Mouse (Mus musculus) intestine, embryonic 14.5 days (tissue): Measurements from ENCODE around the gene Cramp1l. TPM values are rescaled to one million over a fixed set of nuclear protein-coding genes. Genes with fewer than 3 reads are reported as not detected.
"Not testable (repeated sequence)": the region's sequence is repeated elsewhere in the genome, so short reads cannot be mapped to it uniquely, and the experiment has no call there.

Experiments
- ATAC-seq: fragments of 200-750 bp; cut with Nextera tagmentation; replicated peaks from 2 replicates; pipeline ENCODE4 v1.8.0; 2017; ENCODE audit warnings: low read depth, moderate number of reproducible peaks, moderate TSS enrichment, moderate library complexity; ENCODE audit not compliant: low FRiP score, low TSS enrichment
- DNase-seq: peaks from one replicate; pipeline ENCODE4 v3.0.0-alpha.2; 2018; ENCODE audit warnings: low spot score
- H3K27ac ChIP-seq: fragments of 300-500 bp; sonication (generic); 2 replicates; pipeline ENCODE4 v1.5.1; 2014; ENCODE audit warnings: low read depth, mild to moderate bottlenecking, control low read depth
- H3K27me3 ChIP-seq: fragments of 300-500 bp; sonication (generic); replicated peaks from 2 replicates; pipeline ENCODE4 v1.6.1; 2014; ENCODE audit warnings: low read length, control low read depth; ENCODE audit not compliant: control insufficient read depth, insufficient read depth
- H3K36me3 ChIP-seq: fragments of 300-500 bp; sonication (generic); 2 replicates; pipeline ENCODE4 v1.6.1; 2014; ENCODE audit warnings: low read length, control low read depth; ENCODE audit not compliant: control insufficient read depth, insufficient read depth
- H3K4me1 ChIP-seq: fragments of 300-500 bp; sonication (generic); replicated peaks from 2 replicates; pipeline ENCODE4 v1.6.1; 2014; ENCODE audit warnings: low read length, control low read depth, mixed read lengths; ENCODE audit not compliant: control insufficient read depth, insufficient read depth
- H3K4me2 ChIP-seq: fragments of 300-500 bp; sonication (generic); 2 replicates; pipeline ENCODE4 v1.6.1; 2014; ENCODE audit warnings: low read length
- H3K4me3 ChIP-seq: fragments of 300-500 bp; sonication (generic); 2 replicates; pipeline ENCODE4 v1.5.1; 2014; ENCODE audit warnings: low read depth, low read length, control low read depth, mixed read lengths
- H3K9ac ChIP-seq: fragments of 300-500 bp; sonication (generic); 2 replicates; pipeline ENCODE4 v1.6.1; 2014; ENCODE audit warnings: mild to moderate bottlenecking, low read length
- H3K9me3 ChIP-seq: fragments of 300-500 bp; sonication (generic); 2 replicates; pipeline ENCODE4 v1.6.1; 2016; ENCODE audit warnings: low read length, control low read depth; ENCODE audit not compliant: control insufficient read depth
- WGBS: fragments of 180-500 bp; shearing (Covaris S2); extraction: QIAGEN DNeasy Blood & Tissue Kit; methylation state at CpG from one replicate; pipeline ENCODE4 v1.1.7; 2014; 5-methylcytosine and 5-hydroxymethylcytosine counted together
- polyA plus RNA-seq: library from polyadenylated mRNA; unstranded; fragments of >200 nt; fragmentation: Nextera tagmentation; extraction: Ambion mirVana; gene quantifications from 2 replicates; pipeline ENCODE4 v1.2.1, GENCODE M21; 2014

Gene Cramp1l
- polyA plus RNA-seq, 1 experiment from 2014 or later = 7.1 TPM

DNA sequence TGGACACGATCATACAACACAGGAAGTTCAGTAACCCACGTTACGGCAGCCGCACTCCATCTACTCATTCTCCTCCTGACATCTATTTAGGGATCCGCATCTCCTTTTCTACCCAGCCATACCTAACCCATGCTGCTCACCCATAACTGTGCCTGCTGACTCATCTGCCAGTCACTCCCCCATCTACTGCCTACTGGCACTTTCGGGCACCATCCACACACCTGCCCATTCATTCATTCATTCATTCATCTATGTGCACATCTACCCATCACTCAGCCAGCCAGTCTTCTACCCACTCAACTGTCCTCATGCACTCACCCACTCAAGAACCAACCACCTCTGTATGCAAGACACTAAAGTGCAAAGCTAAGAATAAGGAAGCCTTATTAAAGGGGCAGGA lies 28.4 kb downstream of the Cramp1l start:
- H3K27me3 ChIP-seq = no peaks in the 10 kb centered on the region
- H3K9me3 ChIP-seq = no peaks in the 10 kb centered on the region
- H3K4me2 ChIP-seq = no peak overlapping the region
- ATAC-seq (no peak), DNase-seq (no peak)
- H3K36me3 ChIP-seq = peaks cover 92% of the 10 kb centered on the region
- no peak overlapping the region for H3K4me3 ChIP-seq
- no peaks in the 10 kb centered on the region for H3K4me1 ChIP-seq
- H3K9ac ChIP-seq = no peak overlapping the region
- no peak overlapping the region for H3K27ac ChIP-seq
- 95% methylated on average over 6 of the region's 6 CpGs for WGBS

- DNase-seq (no peak), ATAC-seq (peak; percentile 50)
- WGBS = 13% methylated on average over 21 of the region's 21 CpGs
- no peaks in the 10 kb centered on the region for H3K9me3 ChIP-seq
- H3K27ac ChIP-seq = no peak overlapping the region
- H3K36me3 ChIP-seq = peaks cover 52% of the 10 kb centered on the region
- H3K4me2 ChIP-seq = peak overlapping the region; percentile 85
- peak overlapping the region; percentile 88 for H3K4me3 ChIP-seq
- H3K9ac ChIP-seq = peak overlapping the region; percentile 2; the same call in 1 of the 2 replicates
- H3K4me1 ChIP-seq = peaks cover 10% of the 10 kb centered on the region
- H3K27me3 ChIP-seq = no peaks in the 10 kb centered on the region
These were observed 54.5 kb downstream of the Cramp1l start for GRCm38 (mm10) chr17:24960852-24961715.

- peak; percentile 100 for ATAC-seq
- WGBS = 1% methylated on average over 57 of the region's 59 CpGs
These were observed 55.3 kb downstream of the Cramp1l start, which contains the start of gene Jpt2 for GRCm38 (mm10) chr17:24960135-24960851. Jpt2 (minus strand) TSS chr17:24960689.

DNA sequence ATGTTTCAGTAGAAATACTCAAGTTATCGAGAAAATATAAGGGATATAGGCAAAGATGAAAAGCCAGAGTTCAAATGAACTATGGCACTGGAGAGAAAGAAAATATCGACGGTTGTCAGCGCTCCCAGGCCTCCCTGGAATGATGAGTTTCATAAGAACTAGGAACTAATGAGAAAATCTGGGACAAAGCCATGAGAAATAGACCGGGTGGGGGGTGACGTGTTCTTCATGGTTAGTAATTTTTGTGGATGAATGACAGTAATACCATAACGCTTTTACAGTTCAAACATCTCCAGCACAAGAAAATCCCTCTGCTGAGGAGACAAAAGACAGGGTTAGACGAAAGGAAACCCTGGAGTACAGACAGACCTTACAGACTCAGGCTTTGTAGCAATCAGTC lies 56.2 kb downstream of the Cramp1l start:
- Histone ChIP-seq H3K27me3 (no peaks in the 10 kb centered on the region), H3K36me3 (peaks cover 52% of the 10 kb centered on the region), H3K4me2 (peak overlapping the region; percentile 85), H3K27ac (no peak overlapping the region), H3K9ac (peak overlapping the region; percentile 76), H3K9me3 (no peaks in the 10 kb centered on the region), H3K4me3 (peak overlapping the region; percentile 88), H3K4me1 (peaks cover 10% of the 10 kb centered on the region)
- ATAC-seq (no peak), DNase-seq (no peak)
- 50% methylated on average over 8 of the region's 8 CpGs for WGBS

More at GRCm38 (mm10) chr17:24960135-24960851, 55.3 kb downstream of the Cramp1l start, which contains the start of gene Jpt2:
- Histone ChIP-seq H3K36me3 (peaks cover 52% of the 10 kb centered on the region), H3K9me3 (no peaks in the 10 kb centered on the region), H3K9ac (peak within 1 kb of the TSS; percentile 76), H3K4me2 (peak within 1 kb of the TSS; percentile 85), H3K27ac (peak within 1 kb of the TSS; percentile 73), H3K4me3 (peak within 1 kb of the TSS; percentile 88), H3K27me3 (no peaks in the 10 kb centered on the region), H3K4me1 (peaks cover 10% of the 10 kb centered on the region)
- peak; percentile 99 for DNase-seq

DNA sequence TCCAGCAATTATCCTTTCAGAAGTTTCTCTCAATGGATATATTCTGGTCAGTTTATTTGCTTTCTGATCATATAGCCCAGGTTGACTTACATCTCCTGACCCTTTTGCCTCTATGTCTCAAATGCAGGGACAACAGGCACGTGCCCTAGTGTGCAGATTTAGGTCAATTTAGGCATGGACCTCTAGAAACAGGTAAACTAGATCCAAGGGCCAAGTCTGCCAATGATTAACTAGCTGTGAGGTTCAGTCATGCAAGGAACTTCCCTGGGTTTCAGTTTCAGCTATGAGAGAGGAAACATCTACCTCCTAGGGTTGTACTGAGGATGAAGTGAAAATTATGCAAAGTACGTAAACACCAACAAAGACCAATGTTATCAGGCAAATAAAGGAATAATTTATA lies 62.3 kb downstream of the Cramp1l start:
- no peaks in the 10 kb centered on the region for H3K9me3 ChIP-seq
- H3K4me3 ChIP-seq = no peak overlapping the region
- no peak overlapping the region for H3K9ac ChIP-seq
- H3K4me2 ChIP-seq = no peak overlapping the region
- H3K27me3 ChIP-seq = no peaks in the 10 kb centered on the region
- no peak overlapping the region for H3K27ac ChIP-seq
- ATAC-seq (0 out of 2 replicates have a peak, but pooled peaks have one; percentile 50), DNase-seq (no peak)
- WGBS = 77% methylated on average over 2 of the region's 2 CpGs
- H3K36me3 ChIP-seq = peaks cover 77% of the 10 kb centered on the region
- H3K4me1 ChIP-seq = peaks cover 11% of the 10 kb centered on the region; the same call in 1 of the 2 replicates

DNA sequence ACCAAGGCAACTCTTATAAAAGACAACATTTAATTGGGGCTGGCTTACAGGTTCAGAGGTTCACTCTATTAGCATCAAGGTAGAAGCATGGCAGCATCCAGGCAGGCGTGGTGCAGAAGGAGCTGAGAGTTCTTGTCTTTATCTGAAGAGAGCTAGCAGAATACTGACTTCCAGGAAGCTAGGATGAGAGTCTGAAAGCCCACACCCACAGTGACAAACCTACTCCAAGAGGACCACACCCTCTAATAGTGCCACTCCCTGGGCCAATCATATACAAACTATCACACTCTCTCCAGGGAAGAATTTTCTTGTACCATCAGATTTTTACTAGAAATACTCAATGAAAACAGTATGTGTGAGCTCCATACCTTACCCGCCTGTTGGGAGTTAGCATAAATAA lies 64.9 kb downstream of the Cramp1l start:
- ATAC-seq = no peak
- H3K9ac ChIP-seq = no peak overlapping the region
- peaks cover 90% of the 10 kb centered on the region for H3K36me3 ChIP-seq
- DNase-seq = no peak
- H3K4me2 ChIP-seq = no peak overlapping the region
- 82% methylated on average over 2 of the region's 2 CpGs for WGBS
- no peaks in the 10 kb centered on the region for H3K9me3 ChIP-seq
- no peak overlapping the region for H3K4me3 ChIP-seq
- H3K27ac ChIP-seq = no peak overlapping the region
- H3K4me1 ChIP-seq = peaks cover 11% of the 10 kb centered on the region; the same call in 1 of the 2 replicates
- H3K27me3 ChIP-seq = no peaks in the 10 kb centered on the region

GRCm38 (mm10) chr17:24948204-24948603 lies 67.4 kb downstream of the Cramp1l start:
- 96% methylated on average over 5 of the region's 5 CpGs for WGBS
- Histone ChIP-seq H3K27me3 (no peaks in the 10 kb centered on the region), H3K9ac (no peak overlapping the region), H3K4me1 (peaks cover 11% of the 10 kb centered on the region; the same call in 1 of the 2 replicates), H3K27ac (no peak overlapping the region), H3K9me3 (no peaks in the 10 kb centered on the region), H3K4me3 (no peak overlapping the region), H3K4me2 (no peak overlapping the region), H3K36me3 (peaks cover 94% of the 10 kb centered on the region)
- DNase-seq (no peak), ATAC-seq (no peak)

GRCm38 (mm10) chr17:24943589-24943988 lies 72.0 kb downstream of the Cramp1l start:
- not testable (repeated sequence) for H3K9ac ChIP-seq, H3K9me3 ChIP-seq, ATAC-seq, H3K4me3 ChIP-seq, H3K27ac ChIP-seq, H3K4me1 ChIP-seq, H3K4me2 ChIP-seq, DNase-seq, H3K27me3 ChIP-seq
- WGBS = 90% methylated on average over 1 of the region's 1 CpGs
- H3K36me3 ChIP-seq = peaks cover 63% of the 10 kb centered on the region
